Mouse (Mus musculus): Measurements from ENCODE around the gene Ntrk3.

Gene Ntrk3

DNA sequence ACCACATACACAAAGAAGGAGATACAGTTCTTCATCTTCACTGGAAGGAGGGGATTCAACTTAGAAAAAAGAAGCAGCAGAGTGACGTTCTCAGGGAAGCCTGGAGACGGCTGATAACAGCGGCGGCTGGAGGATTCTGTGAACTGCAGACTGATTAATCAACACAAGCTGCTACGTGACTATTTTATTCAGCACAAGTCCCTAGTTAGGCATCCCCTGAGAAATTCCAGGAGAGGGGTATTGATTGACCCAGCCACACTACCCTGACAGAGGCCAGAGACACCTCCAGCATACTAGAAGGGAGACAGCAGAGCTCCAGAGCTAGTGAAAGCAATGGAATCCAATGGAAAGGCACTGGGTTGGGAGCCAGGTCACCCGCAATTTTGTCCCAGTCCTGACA is 516.1 kb downstream of the Ntrk3 start:
- no peak for DNase-seq (ENCODE audit: low spot score)

DNA sequence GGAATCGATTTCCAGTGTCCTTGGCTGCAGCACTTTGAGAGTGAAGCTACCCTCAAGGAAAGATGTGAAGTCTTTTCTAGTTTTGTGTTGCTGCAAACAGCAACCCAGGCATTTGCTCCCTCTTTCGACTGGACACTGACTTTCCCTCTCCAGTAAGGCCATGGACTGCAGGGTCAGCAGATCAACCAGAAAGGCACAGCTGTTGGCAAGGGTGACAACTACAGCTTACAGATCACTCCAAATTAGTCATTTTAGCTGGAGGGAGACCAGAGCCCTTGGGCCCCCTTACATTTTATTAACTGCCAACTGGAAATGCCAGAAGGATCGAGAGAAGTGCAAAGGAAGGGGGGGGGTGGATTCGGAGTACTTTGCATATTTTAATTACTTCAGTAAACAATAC is 516.9 kb downstream of the Ntrk3 start:
- DNase-seq (ENCODE audit: low spot score): no peak

DNA sequence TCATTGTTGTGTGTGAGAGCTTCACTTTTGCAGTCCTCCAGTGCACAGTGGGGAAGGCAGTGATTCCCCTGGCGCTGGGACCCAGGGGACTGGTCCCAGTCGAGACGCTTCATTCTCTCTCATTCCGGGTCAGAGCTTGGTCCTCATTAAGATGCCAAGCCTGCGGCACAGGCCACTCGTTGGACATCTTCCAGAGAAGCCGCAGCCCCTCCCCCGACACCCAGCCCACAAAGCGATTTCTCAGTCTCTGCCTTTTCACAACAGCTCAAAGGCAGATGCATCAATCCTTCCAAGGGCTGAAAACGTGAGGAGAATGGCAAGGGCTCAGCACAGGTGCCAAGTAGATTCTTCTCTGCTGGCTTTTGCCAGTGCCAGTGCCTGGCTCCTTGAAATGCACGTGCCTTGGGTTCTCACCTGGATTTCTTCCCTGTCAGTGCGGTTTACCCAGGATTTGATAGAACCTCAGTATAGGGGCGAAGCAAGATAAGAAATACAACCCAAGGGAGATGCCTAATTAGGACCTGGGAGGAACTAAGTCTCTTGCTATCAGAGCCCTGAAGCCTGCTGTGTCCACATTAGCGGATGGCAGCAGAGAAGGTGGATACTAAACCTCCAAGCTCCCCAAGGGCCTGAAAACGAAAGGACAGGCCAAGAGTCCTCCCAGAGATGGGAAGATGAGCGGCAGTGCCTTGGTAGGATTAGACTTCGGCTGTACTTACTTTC is 546.7 kb downstream of the Ntrk3 start:
- no peak for DNase-seq (ENCODE audit: low spot score)

DNA sequence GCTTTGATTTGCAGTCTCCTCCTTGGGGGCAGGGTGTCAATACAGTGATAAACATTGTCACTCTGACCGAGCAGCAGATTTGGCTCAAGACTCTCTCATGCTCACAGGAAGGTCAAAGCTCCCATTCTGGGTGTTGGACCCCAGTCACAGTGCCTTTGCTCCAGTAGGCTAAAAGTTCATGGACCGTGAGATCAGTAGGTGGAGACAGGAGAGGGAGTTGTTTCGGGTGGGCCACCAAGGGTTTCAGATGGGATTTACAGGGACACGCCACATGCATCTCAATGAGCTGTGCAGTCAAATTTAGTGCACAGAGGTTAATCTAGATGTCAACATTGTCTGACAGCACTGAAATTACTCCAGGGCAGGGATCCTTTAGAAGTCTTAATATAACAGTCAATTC is 552.2 kb downstream of the Ntrk3 start:
- DNase-seq (ENCODE audit: low spot score): no peak

DNA sequence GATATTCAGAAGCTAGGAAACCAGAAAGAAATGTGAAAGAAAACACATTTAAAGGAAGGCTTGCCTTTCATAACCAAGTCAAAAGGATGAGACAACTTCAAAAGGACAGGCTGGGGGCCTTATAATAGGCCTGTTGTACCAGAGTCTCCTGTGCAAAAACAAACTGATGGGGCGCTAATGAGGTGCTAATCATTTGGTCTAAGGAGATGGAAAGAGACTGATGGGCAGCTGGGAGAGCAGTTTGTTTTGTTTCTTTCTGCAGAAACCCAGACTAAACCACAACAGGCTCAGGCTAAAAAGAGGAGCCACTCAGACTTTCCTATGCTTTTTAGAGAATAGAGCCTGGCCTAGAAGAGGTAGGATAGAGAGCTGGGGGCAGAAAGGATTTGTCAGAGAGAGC is 554.4 kb downstream of the Ntrk3 start:
- DNase-seq (ENCODE audit: low spot score): no peak

DNA sequence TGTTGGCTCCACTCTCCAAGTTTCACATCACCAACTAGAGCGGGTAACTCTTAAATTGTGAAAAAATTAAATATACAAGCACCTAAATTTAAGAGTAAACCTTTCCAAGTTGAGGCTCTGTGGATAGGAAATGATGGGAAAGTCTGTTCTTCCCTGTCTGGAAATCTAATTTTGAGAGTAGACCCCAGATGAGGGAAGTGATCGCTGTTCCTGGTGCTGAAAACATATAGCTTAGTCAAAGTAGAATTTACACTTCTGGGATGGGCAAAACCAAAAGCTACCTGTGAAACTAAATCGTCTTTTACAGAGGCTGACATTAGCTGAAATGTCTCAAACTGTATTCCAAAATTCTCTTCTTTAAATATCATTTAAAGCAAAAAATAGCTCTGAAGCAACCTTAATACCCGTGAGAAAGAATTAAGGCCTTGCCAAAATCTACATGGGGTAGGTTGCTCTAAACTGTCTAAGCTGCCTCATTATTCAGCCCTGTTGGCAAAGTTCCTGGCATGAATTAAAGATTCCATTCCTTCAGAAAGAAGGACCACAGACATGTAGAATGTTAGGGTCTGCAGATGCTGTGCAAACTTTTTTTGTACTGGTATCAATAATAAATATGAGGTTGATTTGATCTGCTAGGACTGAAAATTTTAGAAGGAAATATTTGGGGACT is 557.7 kb downstream of the Ntrk3 start:
- DNase-seq (ENCODE audit: low spot score): no peak

DNA sequence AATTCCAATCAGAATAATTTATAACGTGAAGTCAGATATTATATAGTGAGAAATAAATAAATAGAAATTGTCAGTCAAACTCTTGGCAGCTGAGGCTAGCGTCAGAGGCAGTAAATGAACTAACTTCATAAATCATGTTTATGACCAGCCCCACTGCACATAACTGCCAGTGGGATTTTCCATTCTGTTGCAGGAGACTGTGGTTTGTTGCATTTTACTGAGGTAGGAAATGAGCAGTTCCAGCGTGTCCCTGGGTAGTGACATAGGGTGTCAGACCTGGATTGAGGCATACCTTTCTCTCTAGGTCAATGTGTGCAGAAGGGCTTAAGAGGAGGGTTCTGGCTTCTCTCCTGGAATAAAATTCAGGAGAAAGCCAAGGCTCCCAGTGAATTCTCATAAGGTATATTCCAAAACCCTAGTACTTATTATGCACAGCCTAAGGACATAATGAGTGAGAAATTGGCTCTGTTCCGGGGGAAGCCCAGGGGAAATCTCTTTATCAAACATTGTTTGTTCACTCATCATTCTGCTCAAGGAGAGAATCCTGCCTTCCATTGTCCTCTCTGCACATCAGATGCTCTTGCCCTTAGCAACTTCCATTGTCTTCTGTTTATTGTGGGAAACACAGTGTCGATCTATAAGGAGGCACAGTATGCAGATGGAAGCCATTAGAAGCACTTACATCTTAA is 565.4 kb downstream of the Ntrk3 start:
- no peak for DNase-seq (ENCODE audit: low spot score)

DNA sequence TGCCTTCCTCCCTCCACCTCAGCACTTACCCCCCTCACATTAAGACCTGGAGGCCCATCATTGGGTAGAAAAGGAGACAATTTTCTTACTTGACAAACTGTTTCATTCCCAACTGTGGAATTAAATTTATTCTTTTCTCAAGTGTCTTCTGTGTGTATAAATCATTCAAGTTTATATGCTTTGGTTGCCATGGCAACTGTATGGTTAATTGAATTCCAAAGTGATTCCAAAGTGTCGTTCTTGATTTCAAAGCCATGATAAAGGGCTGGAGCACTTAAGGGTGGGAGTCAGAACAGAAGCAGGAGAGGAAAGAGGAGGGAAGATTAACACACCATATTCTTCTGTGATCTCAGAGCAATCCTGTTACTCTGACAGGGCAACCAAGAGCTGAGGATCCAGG is 572.3 kb downstream of the Ntrk3 start:
- DNase-seq (ENCODE audit: low spot score): no peak

DNA sequence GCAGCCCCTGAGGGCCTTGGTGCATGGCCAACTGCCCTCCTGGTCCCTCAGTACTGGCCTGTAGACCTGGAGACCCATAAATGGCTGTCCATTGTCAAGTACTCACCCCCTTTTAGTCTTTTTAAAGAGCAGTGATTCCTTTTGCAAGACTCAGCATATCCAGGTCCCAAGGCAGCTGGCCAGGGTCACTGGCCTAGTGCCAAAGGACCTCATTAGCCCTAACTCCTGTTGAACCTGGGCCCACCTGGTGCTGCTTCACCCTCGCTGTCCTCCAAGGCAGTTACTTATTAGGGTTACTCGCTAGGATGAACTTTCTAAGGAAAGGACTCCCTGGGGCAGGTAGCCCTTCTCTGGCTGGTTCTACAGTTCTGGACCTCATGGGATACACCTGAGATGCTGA is 579.9 kb downstream of the Ntrk3 start:
- DNase-seq (ENCODE audit: low spot score): no peak

DNA sequence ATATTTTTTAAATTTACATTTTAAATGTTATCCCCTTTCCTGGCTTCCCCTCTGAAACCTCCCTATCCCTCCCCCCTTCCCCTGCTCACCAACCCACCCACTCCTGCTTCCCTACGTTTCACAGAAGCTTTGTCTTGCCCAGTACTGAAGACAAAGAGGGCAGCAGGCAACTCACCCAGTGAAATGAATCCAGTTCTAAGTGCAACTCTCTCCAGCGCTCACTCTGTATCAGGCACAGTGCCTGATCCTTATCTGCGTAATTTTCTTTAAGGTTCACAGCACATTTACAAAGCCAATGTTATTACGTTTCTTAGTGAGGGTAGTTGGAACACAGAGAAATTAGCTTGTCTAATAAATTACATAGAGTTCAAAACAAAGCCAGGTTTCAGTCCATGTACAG is 592.6 kb downstream of the Ntrk3 start:
- no peak for DNase-seq (ENCODE audit: low spot score)

DNA sequence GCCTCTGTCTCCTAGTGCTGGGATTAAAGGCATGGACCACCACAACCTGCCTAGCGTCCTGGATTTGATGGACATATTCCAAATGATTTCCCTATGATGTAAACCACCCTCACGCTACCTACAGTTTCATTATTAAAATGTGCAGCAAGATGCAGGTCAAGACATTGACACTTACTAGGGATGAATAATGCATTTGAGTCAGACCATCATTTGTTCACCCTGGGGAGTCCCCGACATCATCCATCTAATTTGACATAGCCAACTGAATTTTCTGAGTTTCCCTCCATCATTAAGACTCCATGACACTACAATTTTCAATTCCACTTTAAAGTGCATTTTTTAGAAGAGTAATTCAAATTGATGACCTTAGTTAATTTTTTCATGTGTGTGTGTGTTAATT is 593.0 kb downstream of the Ntrk3 start:
- no peak for DNase-seq (ENCODE audit: low spot score)

DNA sequence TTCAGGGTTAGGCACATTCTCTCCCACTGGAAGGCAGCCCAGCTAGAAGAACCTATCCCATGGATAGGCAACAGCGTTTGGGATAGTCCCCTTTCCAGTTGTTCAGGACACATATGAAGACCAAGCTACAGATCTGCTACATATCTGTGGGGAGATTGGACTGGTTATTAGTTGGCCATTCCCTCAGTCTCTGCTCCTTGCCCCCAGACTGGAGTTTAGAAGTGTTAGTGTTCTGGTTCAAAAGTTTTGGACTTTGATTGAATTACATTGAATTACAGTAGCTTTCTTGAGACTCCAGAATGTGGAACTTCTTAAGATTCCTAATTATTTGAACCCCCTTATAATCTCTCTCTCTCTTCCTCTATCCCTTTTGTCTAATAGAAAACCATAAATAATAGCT is 607.8 kb downstream of the Ntrk3 start:
- DNase-seq (ENCODE audit: low spot score): no peak

Measured in ovary, adult 18-20 months (tissue).